Mouse (Mus musculus): ENCODE data around the gene Hyou1. TPM values are rescaled to one million over a fixed set of nuclear protein-coding genes. Genes with fewer than 3 reads are reported as not detected.
A peak's percentile ranks its signal among the peaks of the same experiment; 100 is the strongest.
"Not testable (repeated sequence)": the region's sequence is repeated elsewhere in the genome, so short reads cannot be mapped to it uniquely, and the experiment has no call there.

Gene Hyou1
- polyA plus RNA-seq, 1 experiment: 34.2 TPM

DNA sequence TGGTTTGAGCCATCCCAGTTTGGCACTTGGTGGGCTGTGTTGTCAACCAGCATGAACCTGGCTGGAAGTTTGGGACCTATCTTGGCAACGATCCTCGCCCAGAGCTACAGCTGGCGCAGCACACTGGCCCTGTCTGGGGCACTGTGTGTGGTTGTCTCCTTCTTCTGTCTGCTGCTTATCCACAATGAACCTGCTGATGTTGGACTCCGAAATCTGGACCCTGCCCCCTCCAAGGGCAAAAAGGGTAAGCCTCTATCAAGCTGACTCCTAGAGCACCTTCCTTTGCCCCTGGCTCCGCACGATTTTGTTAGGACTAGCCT is 20.5 kb downstream of the Hyou1 start:
- Histone ChIP-seq H3K27ac (ENCODE audit: control insufficient read depth, insufficient read depth, low read depth, low read length, poor library complexity) (no peak overlapping the region), H3K4me3 (replicated peaks; ENCODE audit: control insufficient read depth, low read depth, low read length) (no peak overlapping the region), H3K4me1 (ENCODE audit: control insufficient read depth, insufficient read depth, low read length) (no peaks in the 10 kb centered on the region; the same call in 1 of the 2 replicates)
- TF ChIP-seq CTCF (IDR thresholded peaks at IDR 0.05; ENCODE audit: control insufficient read depth, insufficient read depth, low read length): no peak
- TF ChIP-seq POLR2A (IDR thresholded peaks at IDR 0.05; ENCODE audit: borderline replicate concordance, control insufficient read depth, low read depth, low read length): no peak
- WGBS: 89% methylated on average over 6 of the region's 6 CpGs

DNA sequence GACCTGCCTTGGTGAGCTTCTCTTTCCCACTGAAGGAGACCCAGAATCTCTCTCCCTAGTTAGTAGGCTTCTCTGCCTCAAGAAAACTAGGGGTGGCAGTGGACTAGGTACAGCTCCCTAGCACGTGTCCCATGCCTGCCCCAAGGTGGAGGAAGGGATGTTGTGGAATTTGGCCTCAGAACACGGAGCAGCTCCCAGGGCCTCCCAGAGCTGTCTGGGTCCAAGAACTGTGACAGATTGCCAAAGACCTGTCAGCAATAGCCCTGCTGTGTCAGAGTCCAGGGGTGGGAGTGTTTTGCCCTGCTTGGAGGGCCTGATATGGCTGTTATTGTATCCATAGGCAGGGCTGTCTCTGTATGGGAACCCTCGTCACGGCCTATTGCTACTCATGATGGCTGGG is 21.8 kb downstream of the Hyou1 start:
- 81% methylated on average over 4 of the region's 4 CpGs for WGBS
- H3K27ac ChIP-seq (ENCODE audit: control insufficient read depth, insufficient read depth, low read depth, low read length, poor library complexity): no peak overlapping the region
- TF ChIP-seq CTCF (IDR thresholded peaks at IDR 0.05; ENCODE audit: control insufficient read depth, insufficient read depth, low read length) (no peak), POLR2A (IDR thresholded peaks at IDR 0.05; ENCODE audit: borderline replicate concordance, control insufficient read depth, low read depth, low read length) (no peak)
- H3K4me1 ChIP-seq (ENCODE audit: control insufficient read depth, insufficient read depth, low read length): no peaks in the 10 kb centered on the region; the same call in 1 of the 2 replicates
- no peak overlapping the region for H3K4me3 ChIP-seq (replicated peaks; ENCODE audit: control insufficient read depth, low read depth, low read length)

DNA sequence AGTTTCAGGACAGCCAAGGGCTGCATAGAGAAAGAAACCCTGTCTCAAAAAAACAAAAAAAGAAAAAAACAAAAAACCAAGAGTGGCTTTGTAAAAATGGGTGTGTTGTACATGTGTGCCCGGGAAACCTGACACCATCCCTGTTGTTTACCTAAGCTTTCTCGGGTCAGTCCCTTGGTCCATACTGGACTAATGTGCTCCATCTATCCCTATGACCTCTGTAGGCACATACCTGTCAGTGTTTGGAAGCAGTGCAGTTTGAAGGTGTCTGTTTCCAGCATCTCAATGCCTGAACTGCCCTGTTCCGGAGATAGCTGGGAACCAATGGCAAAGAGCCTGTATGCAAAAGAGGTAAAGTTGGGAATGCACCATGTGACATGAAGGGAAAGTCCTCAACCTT is 25.7 kb downstream of the Hyou1 start:
- Histone ChIP-seq H3K27ac (ENCODE audit: control insufficient read depth, insufficient read depth, low read depth, low read length, poor library complexity) (no peak overlapping the region), H3K4me1 (ENCODE audit: control insufficient read depth, insufficient read depth, low read length) (no peaks in the 10 kb centered on the region), H3K4me3 (replicated peaks; ENCODE audit: control insufficient read depth, low read depth, low read length) (no peak overlapping the region)
- TF ChIP-seq POLR2A (IDR thresholded peaks at IDR 0.05; ENCODE audit: borderline replicate concordance, control insufficient read depth, low read depth, low read length) (no peak), CTCF (IDR thresholded peaks at IDR 0.05; ENCODE audit: control insufficient read depth, insufficient read depth, low read length) (no peak)
- WGBS: 89% methylated on average over 3 of the region's 3 CpGs

DNA sequence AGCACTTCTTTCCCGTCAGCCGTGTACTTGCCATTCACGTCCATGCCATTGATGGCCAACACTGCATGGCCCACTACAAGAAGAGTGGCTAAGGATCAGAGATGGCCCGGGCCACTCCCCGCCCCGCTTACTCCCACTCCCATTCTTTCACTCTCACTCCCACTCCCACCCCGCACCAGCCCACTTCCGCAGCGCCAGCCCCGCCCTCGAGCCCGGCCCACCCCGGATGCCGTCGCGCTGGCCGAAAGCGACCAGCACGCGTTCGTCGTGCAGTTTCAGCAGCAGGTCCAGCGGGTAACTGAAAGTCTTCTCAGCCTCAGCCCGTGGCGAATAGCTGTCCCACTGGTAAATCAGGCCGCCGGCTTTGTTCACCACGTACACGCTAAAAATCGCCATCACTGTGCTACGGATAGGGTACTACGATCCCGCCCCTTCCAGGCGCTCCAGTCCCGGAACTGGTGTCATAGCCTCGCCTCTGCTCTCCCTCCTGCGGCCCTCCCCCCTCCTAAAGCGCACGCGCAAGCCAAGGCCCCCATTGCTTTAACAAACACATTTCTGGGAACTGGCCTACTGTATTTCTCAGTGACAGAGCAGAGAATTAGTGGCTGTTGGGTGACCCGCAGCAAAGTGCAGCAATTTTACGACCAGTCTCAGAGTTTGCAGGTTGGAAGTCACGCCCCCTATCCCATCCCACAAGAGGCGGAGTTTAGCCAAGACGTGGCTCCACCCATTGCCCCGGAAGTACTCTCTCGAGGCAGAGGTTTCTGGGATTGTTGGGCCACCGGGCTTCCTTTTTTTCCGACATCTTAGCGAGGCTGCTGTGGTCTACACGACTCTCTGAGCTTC is 27.8 kb downstream of the Hyou1 start, which contains the start of the genes Rps25 and Trappc4:
Gene Rps25, plus strand, starts transcription at position 234 of the 846 bp plus-strand sequence.
Gene Trappc4, minus strand, starts transcription at position 695 of the 846 bp plus-strand sequence.
- Histone ChIP-seq H3K4me3 (replicated peaks; ENCODE audit: control insufficient read depth, low read depth, low read length) (peak within 1 kb of the TSS; percentile 88), H3K27ac (ENCODE audit: control insufficient read depth, insufficient read depth, low read depth, low read length, poor library complexity) (peak within 1 kb of the TSS; percentile 90), H3K4me1 (ENCODE audit: control insufficient read depth, insufficient read depth, low read length) (no peaks in the 10 kb centered on the region)
- WGBS: under 1% methylated on average over 51 of the region's 51 CpGs
- TF ChIP-seq POLR2A (IDR thresholded peaks at IDR 0.05; ENCODE audit: borderline replicate concordance, control insufficient read depth, low read depth, low read length) (peak; percentile 56; the same call in 1 of the 2 replicates), CTCF (IDR thresholded peaks at IDR 0.05; ENCODE audit: control insufficient read depth, insufficient read depth, low read length) (no peak)

GRCm38 (mm10) chr9:44407752-44408097 is 28.4 kb downstream of the Hyou1 start:
- TF ChIP-seq POLR2A (IDR thresholded peaks at IDR 0.05; ENCODE audit: borderline replicate concordance, control insufficient read depth, low read depth, low read length) (peak; percentile 43; the same call in 1 of the 2 replicates), CTCF (IDR thresholded peaks at IDR 0.05; ENCODE audit: control insufficient read depth, insufficient read depth, low read length) (no peak)
- H3K4me1 ChIP-seq (ENCODE audit: control insufficient read depth, insufficient read depth, low read length): no peaks in the 10 kb centered on the region

DNA sequence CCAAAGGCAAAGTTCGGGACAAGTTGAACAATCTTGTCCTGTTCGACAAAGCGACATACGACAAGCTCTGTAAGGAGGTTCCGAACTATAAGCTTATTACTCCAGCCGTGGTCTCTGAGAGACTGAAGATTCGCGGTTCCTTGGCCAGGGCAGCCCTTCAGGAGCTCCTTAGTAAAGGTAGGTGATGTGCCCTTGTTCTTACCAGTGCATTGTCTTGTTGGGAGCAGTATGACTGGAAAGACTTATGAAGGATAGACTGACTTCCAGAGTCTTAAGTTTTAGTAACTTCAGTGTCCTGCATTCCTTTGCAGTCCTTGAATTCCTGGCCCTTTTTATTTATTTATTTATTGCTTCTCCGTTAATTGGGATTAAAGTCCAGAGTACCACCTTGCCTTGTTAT is 29.4 kb downstream of the Hyou1 start:
- H3K4me3 ChIP-seq (replicated peaks; ENCODE audit: control insufficient read depth, low read depth, low read length); H3K27ac ChIP-seq (ENCODE audit: control insufficient read depth, insufficient read depth, low read depth, low read length, poor library complexity); H3K4me1 ChIP-seq (ENCODE audit: control insufficient read depth, insufficient read depth, low read length): not testable (repeated sequence)
- 66% methylated on average over 9 of the region's 9 CpGs for WGBS

More at GRCm38 (mm10) chr9:44407752-44408097, 28.4 kb downstream of the Hyou1 start:
- peak overlapping the region; percentile 88 for H3K4me3 ChIP-seq (replicated peaks; ENCODE audit: control insufficient read depth, low read depth, low read length)
- peak overlapping the region; percentile 90 for H3K27ac ChIP-seq (ENCODE audit: control insufficient read depth, insufficient read depth, low read depth, low read length, poor library complexity)
- 0% methylated on average over 24 of the region's 24 CpGs for WGBS

- WGBS: 86% methylated on average over 2 of the region's 2 CpGs
- TF ChIP-seq POLR2A (IDR thresholded peaks at IDR 0.05; ENCODE audit: borderline replicate concordance, control insufficient read depth, low read depth, low read length) (no peak), CTCF (IDR thresholded peaks at IDR 0.05; ENCODE audit: control insufficient read depth, insufficient read depth, low read length) (no peak)
- Histone ChIP-seq H3K4me3 (replicated peaks; ENCODE audit: control insufficient read depth, low read depth, low read length) (no peak overlapping the region), H3K4me1 (ENCODE audit: control insufficient read depth, insufficient read depth, low read length) (no peaks in the 10 kb centered on the region), H3K27ac (ENCODE audit: control insufficient read depth, insufficient read depth, low read depth, low read length, poor library complexity) (no peak overlapping the region)
Observed at GRCm38 (mm10) chr9:44410647-44411336, 31.5 kb downstream of the Hyou1 start.

GRCm38 (mm10) chr9:44411601-44412130 is 32.4 kb downstream of the Hyou1 start:
- TF ChIP-seq POLR2A (IDR thresholded peaks at IDR 0.05; ENCODE audit: borderline replicate concordance, control insufficient read depth, low read depth, low read length): no peak
- no peak overlapping the region for H3K27ac ChIP-seq (ENCODE audit: control insufficient read depth, insufficient read depth, low read depth, low read length, poor library complexity)
- H3K4me3 ChIP-seq (replicated peaks; ENCODE audit: control insufficient read depth, low read depth, low read length): no peak overlapping the region
- 82% methylated on average over 1 of the region's 1 CpGs for WGBS
- no peaks in the 10 kb centered on the region for H3K4me1 ChIP-seq (ENCODE audit: control insufficient read depth, insufficient read depth, low read length)

Measured in bone marrow, adult 2 months (tissue).